Mouse (Mus musculus) lung, postnatal 0 days (tissue): ENCODE results near the gene Ace2.

Source experiments
- CTCF ChIP-seq: IDR thresholded peaks from 2 replicates; pipeline ENCODE4 v1.5.1; 2016; ENCODE audit warnings: antibody characterized with exemption, mild to moderate bottlenecking
- EP300 ChIP-seq: IDR thresholded peaks from 2 replicates; pipeline ENCODE4 v1.6.1; 2016; ENCODE audit warnings: antibody characterized with exemption, mild to moderate bottlenecking, control low read depth

- no peak for TF ChIP-seq CTCF
- TF ChIP-seq EP300, result no peak
Observed at GRCm38 (mm10) chrX:164189880-164190279, 50.7 kb downstream of the Ace2 start.
